Mouse (Mus musculus): ENCODE data around the gene Tia1. TPM values are rescaled to one million over a fixed set of nuclear protein-coding genes. Genes with fewer than 3 reads are reported as not detected.

Tia1 gene
- 30.4 TPM for polyA plus RNA-seq (2014; fragmentation: Illumina TruSeq; extraction: RNeasy Lipid Tissue Mini Kit (QIAGEN cat#74804); ENCODE audit: low read depth, low replicate concordance)

GRCm38 (mm10) chr6:86404100-86404861 is at the start of gene Tia1:
Gene Tia1 (plus strand): TSS chr6:86404219.

GRCm38 (mm10) chr6:86365371-86366124 is 38.5 kb upstream of the Tia1 start, which contains the start of gene Fam136a:
Gene Fam136a (plus strand): TSS chr6:86365646.

GRCm38 (mm10) chr6:86370764-86371339 is 33.2 kb upstream of the Tia1 start, which contains the start of gene Snrpg:
Gene Snrpg (plus strand): TSS chr6:86371304.

GRCm38 (mm10) chr6:86396581-86397256 is 7.3 kb upstream of the Tia1 start, which contains the start of gene Pcyox1:
Gene Pcyox1 (minus strand): TSS chr6:86397154.

GRCm38 (mm10) chr6:86426358-86426757 is 22.3 kb downstream of the Tia1 start, which contains the start of gene Gm44790:
Gene Gm44790 (plus strand): TSS chr6:86426658.

GRCm38 (mm10) chr6:86438272-86439118 is 34.5 kb downstream of the Tia1 start, which contains the start of gene C87436:
Gene C87436 (plus strand): TSS chr6:86438374.

Other genes with a start within 250 kb of the Tia1 start
- 1.2 TPM for gene Tgfa, start 209.0 kb upstream of the Tia1 start, polyA plus RNA-seq (2014; fragmentation: Illumina TruSeq; extraction: RNeasy Lipid Tissue Mini Kit (QIAGEN cat#74804); ENCODE audit: low read depth, low replicate concordance)
- gene Fam136a, start 38.6 kb upstream of the Tia1 start, polyA plus RNA-seq (2014; fragmentation: Illumina TruSeq; extraction: RNeasy Lipid Tissue Mini Kit (QIAGEN cat#74804); ENCODE audit: low read depth, low replicate concordance) = 43.2 TPM
- gene Snrpg, start 32.9 kb upstream of the Tia1 start, polyA plus RNA-seq (2014; fragmentation: Illumina TruSeq; extraction: RNeasy Lipid Tissue Mini Kit (QIAGEN cat#74804); ENCODE audit: low read depth, low replicate concordance) = 39.3 TPM
- 48.9 TPM for gene Pcyox1, start 7.1 kb upstream of the Tia1 start, polyA plus RNA-seq (2014; fragmentation: Illumina TruSeq; extraction: RNeasy Lipid Tissue Mini Kit (QIAGEN cat#74804); ENCODE audit: low read depth, low replicate concordance)
- gene Gm44790, start 22.4 kb downstream of the Tia1 start, polyA plus RNA-seq (2014; fragmentation: Illumina TruSeq; extraction: RNeasy Lipid Tissue Mini Kit (QIAGEN cat#74804); ENCODE audit: low read depth, low replicate concordance) = not detected
- gene C87436, start 34.2 kb downstream of the Tia1 start, polyA plus RNA-seq (2014; fragmentation: Illumina TruSeq; extraction: RNeasy Lipid Tissue Mini Kit (QIAGEN cat#74804); ENCODE audit: low read depth, low replicate concordance) = 11.1 TPM
- gene Pcbp1, start 122.1 kb downstream of the Tia1 start, polyA plus RNA-seq (2014; fragmentation: Illumina TruSeq; extraction: RNeasy Lipid Tissue Mini Kit (QIAGEN cat#74804); ENCODE audit: low read depth, low replicate concordance) = 144 TPM
- gene Asprv1, start 223.9 kb downstream of the Tia1 start, polyA plus RNA-seq (2014; fragmentation: Illumina TruSeq; extraction: RNeasy Lipid Tissue Mini Kit (QIAGEN cat#74804); ENCODE audit: low read depth, low replicate concordance) = 0.29 TPM

Measured in heart, adult 10 weeks (tissue).